Mouse (Mus musculus): ENCODE measurements around the gene Tnfsf13. TPM values are rescaled to one million over a fixed set of nuclear protein-coding genes. Genes with fewer than 3 reads are reported as not detected.
"Not testable (repeated sequence)": the region's sequence is repeated elsewhere in the genome, so short reads cannot be mapped to it uniquely, and the experiment has no call there.

Gene Tnfsf13
- total and polyA plus RNA-seq, 2 experiments = 1.1 to 1.4 TPM

DNA sequence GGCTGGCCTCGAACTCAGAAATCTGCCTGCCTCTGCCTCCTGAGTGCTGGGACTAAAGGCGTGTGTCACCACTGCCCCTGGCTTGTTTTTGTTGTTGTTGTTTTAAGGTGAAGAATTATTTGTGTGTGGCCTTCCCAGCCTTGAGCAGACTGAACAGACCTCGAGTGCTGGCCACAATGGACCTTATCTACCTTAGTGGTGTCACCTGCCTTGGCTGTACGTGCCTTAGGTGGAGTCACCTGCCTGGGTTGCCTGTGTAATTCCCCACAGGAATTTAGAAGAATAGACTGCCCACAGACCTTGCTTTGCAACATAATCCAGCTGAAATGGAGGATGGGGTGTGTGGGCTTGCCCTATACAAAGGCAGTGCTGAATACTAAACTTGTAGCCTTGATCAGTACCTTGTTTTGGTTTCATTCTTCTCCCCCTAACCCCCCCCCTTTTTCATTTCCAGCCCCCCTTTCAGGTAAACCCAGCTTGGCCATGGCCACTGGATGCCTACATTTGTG lies 22.3 kb upstream of the Tnfsf13 start:
- 96% methylated on average over 4 of the region's 4 CpGs for WGBS
- DNase-seq (ENCODE audit: extremely low read depth, low read depth, low spot score) = no peak
- Histone ChIP-seq H3K36me3 (ENCODE audit: control insufficient read depth, insufficient read depth, low read length) (no peaks in the 10 kb centered on the region), H3K27me3 (ENCODE audit: control insufficient read depth, insufficient read depth, low read length) (no peaks in the 10 kb centered on the region), H3K9ac (ENCODE audit: low read depth, low read length) (no peak overlapping the region), H3K79me2 (ENCODE audit: control insufficient read depth, insufficient read depth, low read length) (no peaks in the 10 kb centered on the region), H3K4me1 (ENCODE audit: control insufficient read depth, insufficient read depth, low read length) (no peaks in the 10 kb centered on the region), H3K4me3 (ENCODE audit: insufficient read depth, low read depth, low read length) (no peak overlapping the region), H3K27ac (replicated peaks; ENCODE audit: insufficient read depth, low read depth, low read length) (no peak overlapping the region)
- TF ChIP-seq CTCF (IDR thresholded peaks at IDR 0.05; ENCODE audit: low read depth, low read length) (no peak), POLR2A (IDR thresholded peaks at IDR 0.05; ENCODE audit: extremely low read depth, insufficient read depth, low read length) (no peak)

DNA sequence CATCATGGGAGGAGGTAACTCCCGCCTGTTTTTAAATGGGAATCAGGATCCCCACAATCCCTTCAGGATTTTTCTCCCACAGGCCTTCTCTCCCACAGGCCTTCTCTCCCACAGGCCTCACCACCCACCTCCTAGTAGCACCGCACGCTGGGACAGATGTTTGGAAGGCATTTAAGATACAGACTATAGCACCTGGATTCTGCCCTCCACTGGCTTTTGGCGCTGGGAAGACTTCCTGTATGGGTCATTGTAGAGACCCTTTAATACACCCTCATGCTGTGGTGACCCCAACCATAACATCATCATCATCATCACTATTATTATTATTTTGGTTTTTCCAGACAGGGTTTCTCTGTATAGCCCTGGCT lies 21.9 kb upstream of the Tnfsf13 start:
- no peak overlapping the region for H3K4me3 ChIP-seq (ENCODE audit: insufficient read depth, low read depth, low read length)
- 90% methylated on average over 4 of the region's 4 CpGs for WGBS
- no peak overlapping the region for H3K9ac ChIP-seq (ENCODE audit: low read depth, low read length)
- no peak for TF ChIP-seq CTCF (IDR thresholded peaks at IDR 0.05; ENCODE audit: low read depth, low read length)
- no peak for TF ChIP-seq POLR2A (IDR thresholded peaks at IDR 0.05; ENCODE audit: extremely low read depth, insufficient read depth, low read length)
- H3K27ac ChIP-seq (replicated peaks; ENCODE audit: insufficient read depth, low read depth, low read length) = no peak overlapping the region
- H3K27me3 ChIP-seq (ENCODE audit: control insufficient read depth, insufficient read depth, low read length) = no peaks in the 10 kb centered on the region
- no peaks in the 10 kb centered on the region for H3K79me2 ChIP-seq (ENCODE audit: control insufficient read depth, insufficient read depth, low read length)
- no peaks in the 10 kb centered on the region for H3K4me1 ChIP-seq (ENCODE audit: control insufficient read depth, insufficient read depth, low read length)
- DNase-seq (ENCODE audit: extremely low read depth, low read depth, low spot score) = no peak
- no peaks in the 10 kb centered on the region for H3K36me3 ChIP-seq (ENCODE audit: control insufficient read depth, insufficient read depth, low read length)

DNA sequence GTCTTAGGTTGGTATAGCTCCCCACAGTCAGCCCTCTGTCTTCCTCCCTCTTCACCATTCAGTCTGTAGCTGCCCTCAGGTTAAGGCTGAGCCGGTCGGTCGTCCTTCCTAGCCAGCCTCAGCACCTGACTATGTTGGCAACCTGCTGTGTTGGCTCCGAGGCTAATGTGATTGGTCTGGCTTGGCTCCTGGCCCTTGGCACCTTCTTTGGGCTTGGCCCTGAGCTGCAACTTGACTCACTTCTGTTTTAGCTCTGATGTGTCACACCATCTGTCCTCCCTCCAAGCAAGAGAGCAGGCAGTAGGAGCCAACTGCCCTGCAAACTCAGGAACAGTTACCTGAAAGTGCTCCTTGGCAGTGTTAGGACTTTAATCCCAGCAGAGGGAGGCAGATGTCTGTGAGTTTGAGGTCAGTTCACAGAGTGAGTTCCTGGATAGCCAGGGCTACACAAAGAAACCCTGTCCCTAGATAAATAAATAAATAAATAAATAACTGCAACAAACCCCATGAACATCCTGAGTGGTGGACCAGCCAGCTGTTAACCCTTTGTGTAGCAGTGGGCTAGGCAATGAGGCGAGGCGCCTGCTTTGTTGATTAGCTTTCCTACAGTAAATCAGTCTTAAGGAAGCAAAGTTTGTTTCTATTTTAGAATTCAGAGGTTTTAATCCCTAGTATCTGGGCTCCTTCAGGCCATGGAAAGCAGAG lies 21.3 kb upstream of the Tnfsf13 start:
- Histone ChIP-seq H3K79me2 (ENCODE audit: control insufficient read depth, insufficient read depth, low read length) (no peaks in the 10 kb centered on the region), H3K27me3 (ENCODE audit: control insufficient read depth, insufficient read depth, low read length) (no peaks in the 10 kb centered on the region), H3K4me3 (ENCODE audit: insufficient read depth, low read depth, low read length) (no peak overlapping the region), H3K27ac (replicated peaks; ENCODE audit: insufficient read depth, low read depth, low read length) (no peak overlapping the region), H3K9ac (ENCODE audit: low read depth, low read length) (no peak overlapping the region), H3K4me1 (ENCODE audit: control insufficient read depth, insufficient read depth, low read length) (no peaks in the 10 kb centered on the region), H3K36me3 (ENCODE audit: control insufficient read depth, insufficient read depth, low read length) (no peaks in the 10 kb centered on the region)
- DNase-seq (ENCODE audit: extremely low read depth, low read depth, low spot score) = peak; percentile 94
- WGBS = 41% methylated on average over 6 of the region's 6 CpGs
- TF ChIP-seq CTCF (IDR thresholded peaks at IDR 0.05; ENCODE audit: low read depth, low read length) (no peak), POLR2A (IDR thresholded peaks at IDR 0.05; ENCODE audit: extremely low read depth, insufficient read depth, low read length) (no peak)

- H3K27ac ChIP-seq (replicated peaks; ENCODE audit: insufficient read depth, low read depth, low read length) = no peak overlapping the region
- no peaks in the 10 kb centered on the region for H3K27me3 ChIP-seq (ENCODE audit: control insufficient read depth, insufficient read depth, low read length)
- H3K79me2 ChIP-seq (ENCODE audit: control insufficient read depth, insufficient read depth, low read length) = no peaks in the 10 kb centered on the region
- 55% methylated on average over 2 of the region's 2 CpGs for WGBS
- H3K4me3 ChIP-seq (ENCODE audit: insufficient read depth, low read depth, low read length) = no peak overlapping the region
- no peak for DNase-seq (ENCODE audit: extremely low read depth, low read depth, low spot score)
- TF ChIP-seq CTCF (IDR thresholded peaks at IDR 0.05; ENCODE audit: low read depth, low read length) (no peak), POLR2A (IDR thresholded peaks at IDR 0.05; ENCODE audit: extremely low read depth, insufficient read depth, low read length) (no peak)
- no peaks in the 10 kb centered on the region for H3K36me3 ChIP-seq (ENCODE audit: control insufficient read depth, insufficient read depth, low read length)
- H3K9ac ChIP-seq (ENCODE audit: low read depth, low read length) = no peak overlapping the region
- H3K4me1 ChIP-seq (ENCODE audit: control insufficient read depth, insufficient read depth, low read length) = no peaks in the 10 kb centered on the region
Measured at GRCm38 (mm10) chr11:69704613-69705010, 19.0 kb upstream of the Tnfsf13 start.

DNA sequence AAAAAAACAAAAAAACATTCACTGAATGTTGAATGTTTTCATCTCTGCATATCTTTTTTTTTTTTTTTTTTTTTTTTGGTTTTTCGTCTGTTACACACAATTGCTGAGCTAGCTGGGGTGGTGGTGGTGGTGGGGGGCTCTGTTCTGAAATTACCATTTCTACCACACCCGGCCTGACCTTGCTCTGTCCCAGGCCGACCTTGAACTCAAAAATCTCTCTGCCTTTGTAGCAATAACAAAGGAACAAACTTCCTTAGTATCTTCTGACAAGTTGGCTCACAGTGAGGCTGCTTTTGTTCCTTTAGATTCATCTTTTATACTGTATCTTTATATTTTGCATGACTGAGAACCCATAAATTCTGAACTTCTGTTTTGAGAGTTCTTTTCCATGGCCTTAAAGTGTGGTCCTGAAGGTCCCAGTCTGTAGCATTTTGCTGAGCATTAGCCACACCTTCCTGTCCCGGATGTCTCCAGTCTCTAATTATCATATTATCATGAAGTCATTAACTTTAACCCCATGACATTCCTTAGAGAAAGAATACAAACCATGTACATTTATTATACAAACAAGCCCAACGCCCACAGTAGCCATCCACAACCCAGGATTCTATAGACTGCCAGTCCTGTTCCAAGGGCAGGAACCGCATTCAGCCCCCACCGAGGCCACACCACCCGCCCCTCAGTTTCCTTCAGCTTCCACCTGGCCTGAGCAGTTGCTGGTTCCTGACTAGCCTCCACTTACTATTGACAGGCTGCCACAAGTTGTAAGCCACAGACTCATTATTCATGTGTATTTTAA lies 18.4 kb upstream of the Tnfsf13 start:
- Histone ChIP-seq H3K36me3 (ENCODE audit: control insufficient read depth, insufficient read depth, low read length) (no peaks in the 10 kb centered on the region), H3K9ac (ENCODE audit: low read depth, low read length) (no peak overlapping the region), H3K27me3 (ENCODE audit: control insufficient read depth, insufficient read depth, low read length) (no peaks in the 10 kb centered on the region), H3K79me2 (ENCODE audit: control insufficient read depth, insufficient read depth, low read length) (no peaks in the 10 kb centered on the region), H3K27ac (replicated peaks; ENCODE audit: insufficient read depth, low read depth, low read length) (no peak overlapping the region), H3K4me1 (ENCODE audit: control insufficient read depth, insufficient read depth, low read length) (no peaks in the 10 kb centered on the region), H3K4me3 (ENCODE audit: insufficient read depth, low read depth, low read length) (no peak overlapping the region)
- TF ChIP-seq POLR2A (IDR thresholded peaks at IDR 0.05; ENCODE audit: extremely low read depth, insufficient read depth, low read length) = no peak
- no peak for TF ChIP-seq CTCF (IDR thresholded peaks at IDR 0.05; ENCODE audit: low read depth, low read length)
- 73% methylated on average over 8 of the region's 8 CpGs for WGBS
- DNase-seq (ENCODE audit: extremely low read depth, low read depth, low spot score) = no peak

GRCm38 (mm10) chr11:69703381-69703780 lies 17.8 kb upstream of the Tnfsf13 start:
- H3K27ac ChIP-seq (replicated peaks; ENCODE audit: insufficient read depth, low read depth, low read length); DNase-seq (ENCODE audit: extremely low read depth, low read depth, low spot score); H3K36me3 ChIP-seq (ENCODE audit: control insufficient read depth, insufficient read depth, low read length); H3K9ac ChIP-seq (ENCODE audit: low read depth, low read length); H3K27me3 ChIP-seq (ENCODE audit: control insufficient read depth, insufficient read depth, low read length); H3K79me2 ChIP-seq (ENCODE audit: control insufficient read depth, insufficient read depth, low read length); H3K4me1 ChIP-seq (ENCODE audit: control insufficient read depth, insufficient read depth, low read length); H3K4me3 ChIP-seq (ENCODE audit: insufficient read depth, low read depth, low read length): not testable (repeated sequence)
- 84% methylated on average over 3 of the region's 3 CpGs for WGBS

DNA sequence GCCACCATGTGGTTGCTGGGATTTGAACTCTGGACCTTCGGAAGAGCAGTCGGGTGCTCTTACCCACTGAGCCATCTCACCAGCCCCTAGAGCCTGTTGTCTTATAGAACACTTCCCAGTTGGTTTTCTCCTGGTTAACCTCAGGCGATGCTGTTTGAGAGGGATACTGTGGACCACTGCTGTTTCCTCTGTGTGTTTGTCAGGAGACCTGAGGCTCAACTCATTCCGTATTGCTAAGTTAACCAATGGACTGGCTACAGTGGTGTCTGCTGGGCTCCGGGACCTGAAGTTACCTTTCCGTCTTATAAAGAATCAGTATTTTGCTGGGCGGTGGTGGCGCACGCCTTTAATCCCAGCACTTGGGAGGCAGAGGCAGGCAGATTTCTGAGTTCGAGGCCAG lies 17.3 kb upstream of the Tnfsf13 start:
- not testable (repeated sequence) for H3K4me1 ChIP-seq (ENCODE audit: control insufficient read depth, insufficient read depth, low read length); H3K27ac ChIP-seq (replicated peaks; ENCODE audit: insufficient read depth, low read depth, low read length); H3K36me3 ChIP-seq (ENCODE audit: control insufficient read depth, insufficient read depth, low read length); H3K27me3 ChIP-seq (ENCODE audit: control insufficient read depth, insufficient read depth, low read length); H3K79me2 ChIP-seq (ENCODE audit: control insufficient read depth, insufficient read depth, low read length); DNase-seq (ENCODE audit: extremely low read depth, low read depth, low spot score); H3K4me3 ChIP-seq (ENCODE audit: insufficient read depth, low read depth, low read length); H3K9ac ChIP-seq (ENCODE audit: low read depth, low read length)
- WGBS = 95% methylated on average over 10 of the region's 10 CpGs

Data from liver, adult 2 months (tissue).